Mouse (Mus musculus) gastrocnemius, adult 2 months (tissue): Measurements from ENCODE around the gene Clic3. TPM values are rescaled to one million over a fixed set of nuclear protein-coding genes. Genes with fewer than 3 reads are reported as not detected.

ENCODE experiments used
- DNase-seq: peaks from one replicate; pipeline ENCODE4 v3.0.0; 2022
- H3K27ac ChIP-seq: fragments of 200-600 bp; 2 replicates; pipeline ENCODE4 v1.8.1; 2022; ENCODE audit warnings: mild to moderate bottlenecking
- H3K4me3 ChIP-seq: fragments of 200-600 bp; 2 replicates; pipeline ENCODE4 v1.8.1; 2022; ENCODE audit warnings: mild to moderate bottlenecking, moderate library complexity
- CTCF ChIP-seq: fragments of 200-600 bp; IDR thresholded peaks from 2 replicates; pipeline ENCODE4 v1.8.1; 2022; ENCODE audit warnings: antibody characterized with exemption, mild to moderate bottlenecking, moderate library complexity
- intact Hi-C: fragments of 180-260 bp; cut with DNase I; formaldehyde crosslinking; loops from one replicate; pipeline ENCODE4 v1.15.1; 2025
- total RNA-seq, 2 experiments: library from RNA; stranded (reverse); gene quantifications; 2 replicates each; pipeline ENCODE4 v1.2.3; 2021

Gene Clic3
- total RNA-seq, 2 experiments from 2014 or later = 0.31 to 1.1 TPM

DNA sequence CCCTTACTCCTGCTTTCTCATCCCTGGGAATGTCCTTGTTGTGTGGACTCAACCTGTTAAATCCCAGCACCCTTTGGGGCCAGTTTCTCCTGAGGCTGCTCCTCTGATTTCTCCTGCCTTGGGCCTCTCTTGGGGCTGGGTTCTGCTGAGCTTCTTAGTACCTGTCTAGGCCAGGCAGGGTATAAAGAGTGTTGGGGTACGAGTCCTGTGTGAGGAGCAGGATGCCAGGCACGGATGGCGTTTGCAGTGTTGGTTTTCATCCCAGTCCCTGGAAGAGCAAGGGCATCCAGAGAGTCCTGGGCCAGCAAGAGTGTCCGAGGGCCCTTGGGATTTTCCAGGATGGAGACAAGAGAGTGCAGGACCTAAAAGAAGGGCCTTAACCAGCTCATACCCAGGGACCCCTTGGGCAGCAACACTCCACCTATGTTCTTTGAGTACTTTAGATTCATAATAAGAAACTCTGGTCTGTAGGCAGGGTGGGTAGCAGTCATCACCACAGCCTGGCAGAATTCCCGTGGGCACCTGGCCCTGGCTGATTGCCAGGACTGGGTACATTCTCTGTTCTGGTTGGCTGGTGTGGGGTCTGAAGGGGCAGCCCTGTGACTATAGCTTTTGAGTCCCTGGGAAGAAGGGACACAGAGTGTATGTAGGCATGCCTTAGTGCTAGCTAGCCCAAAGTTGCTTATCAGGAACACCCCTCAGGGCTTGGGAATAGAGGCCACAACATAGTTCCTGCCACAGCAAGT lies 27.0 kb upstream of the Clic3 start:
- peak; percentile 30 for DNase-seq
- intact Hi-C loops = no loop called here

DNA sequence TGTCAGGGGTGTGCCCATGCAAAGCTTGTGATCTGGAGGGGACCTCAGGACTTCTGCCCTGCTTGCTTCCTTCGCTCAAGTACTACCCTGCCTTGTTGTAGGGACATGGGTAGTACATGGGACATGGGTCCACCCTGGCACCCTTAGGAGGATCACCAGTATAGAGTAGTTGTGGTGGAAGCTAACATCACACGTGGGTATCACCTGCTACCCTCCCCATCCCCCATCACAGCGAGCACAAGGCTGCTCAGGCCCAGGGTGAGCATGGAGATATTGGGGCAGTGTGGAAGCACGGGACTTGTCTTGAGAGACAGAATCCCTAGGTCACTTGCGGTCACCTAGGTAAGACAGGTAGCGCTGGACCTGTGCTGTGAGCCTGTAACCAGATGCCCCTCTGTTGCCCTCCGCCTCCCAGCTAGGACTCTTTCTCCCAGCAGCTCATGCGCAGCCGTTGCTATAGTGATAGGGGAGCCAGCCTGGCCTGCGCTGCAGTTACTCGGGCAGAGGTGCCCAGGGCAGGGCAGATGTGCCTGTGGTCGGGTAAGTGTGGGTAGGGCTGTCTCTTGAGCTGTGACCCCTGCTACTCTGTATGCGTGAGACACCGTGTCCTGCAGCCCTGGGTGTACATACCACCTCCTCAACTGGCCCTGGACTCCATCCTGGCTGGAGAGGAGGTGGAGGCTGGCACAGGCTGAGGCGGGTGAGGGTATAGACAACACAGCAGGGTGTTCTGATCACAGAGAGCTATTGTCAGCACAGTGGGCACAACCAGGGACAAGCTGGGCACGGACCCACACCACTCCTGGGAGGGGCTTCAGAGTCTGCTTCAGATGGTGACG lies 26.0 kb upstream of the Clic3 start:
- Histone ChIP-seq H3K27ac (no peak overlapping the region), H3K4me3 (no peak overlapping the region)
- intact Hi-C loops = no loop called here
- TF ChIP-seq CTCF = no peak
- DNase-seq = peak; percentile 13

More for the DNA sequence above, 27.0 kb upstream of the Clic3 start:
- no peak for TF ChIP-seq CTCF
- H3K27ac ChIP-seq = no peak overlapping the region; the same call in 1 of the 2 replicates
- peak overlapping the region; percentile 95 for H3K4me3 ChIP-seq

DNA sequence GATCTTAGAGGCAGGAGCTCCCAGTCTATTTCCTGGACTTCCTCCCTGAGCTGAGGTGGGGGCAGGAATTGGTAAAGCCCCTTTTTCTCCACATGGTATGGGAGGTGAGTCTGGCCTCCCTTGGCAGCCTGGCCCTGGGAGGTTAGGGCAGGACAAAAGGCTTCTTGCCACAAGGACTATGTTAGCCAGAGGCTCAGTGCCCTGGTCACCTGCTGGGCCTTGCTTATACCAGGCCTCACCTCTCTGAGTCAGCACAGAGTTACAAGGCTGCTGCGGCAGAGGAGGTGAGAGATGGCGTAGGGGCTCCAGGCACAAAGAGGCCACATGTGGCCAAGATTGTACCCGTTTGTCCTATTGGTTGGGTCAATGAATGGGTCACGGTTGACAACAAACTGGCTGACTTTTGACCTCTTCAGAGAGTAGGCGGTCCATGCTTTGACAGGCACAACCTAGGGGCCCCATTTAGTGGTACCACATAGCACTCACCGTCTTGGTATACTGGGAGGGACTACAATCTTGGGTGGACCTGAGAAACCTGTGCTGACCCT lies 25.3 kb upstream of the Clic3 start:
- no peak overlapping the region for H3K27ac ChIP-seq
- TF ChIP-seq CTCF = no peak
- intact Hi-C loops = no loop called here
- peak; percentile 14 for DNase-seq
- H3K4me3 ChIP-seq = no peak overlapping the region

DNA sequence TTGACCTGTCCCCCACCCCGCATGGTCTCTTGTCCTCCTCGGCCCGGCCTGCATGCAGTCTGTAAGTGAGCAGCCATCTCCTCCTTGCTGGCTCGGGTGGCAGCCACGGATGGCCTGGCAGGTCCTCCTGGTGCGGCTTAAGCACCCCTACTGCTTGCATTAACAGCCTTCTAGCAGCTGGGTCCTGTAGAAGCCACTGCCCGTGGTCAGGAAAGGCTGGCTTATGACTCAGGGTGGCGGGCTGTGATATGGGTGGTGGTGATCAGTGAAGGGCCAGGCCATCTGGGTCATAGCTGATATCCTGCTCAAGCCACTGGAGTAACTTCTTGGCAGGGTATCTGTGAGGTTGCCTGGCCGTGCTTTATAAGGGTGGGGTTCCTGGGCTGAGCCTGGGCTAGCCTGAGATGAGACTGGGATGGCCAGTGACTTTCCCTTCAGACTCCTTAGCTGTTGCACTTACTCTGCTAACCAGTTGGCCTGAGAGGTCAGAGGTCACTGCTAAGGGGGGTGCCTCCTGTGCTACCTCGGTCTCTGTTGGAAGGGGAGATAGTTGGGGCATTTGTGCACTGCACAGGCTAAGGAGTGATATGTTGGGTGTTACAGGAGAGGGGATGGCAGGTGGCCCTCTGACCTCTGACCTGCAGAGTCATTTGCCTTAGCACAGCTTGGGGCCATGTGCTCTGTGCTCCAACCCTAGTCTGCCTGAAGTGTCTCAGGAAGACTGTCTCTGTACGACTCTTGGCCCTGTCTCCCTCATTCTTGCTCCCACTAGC lies 24.1 kb upstream of the Clic3 start:
- Histone ChIP-seq H3K27ac (no peak overlapping the region), H3K4me3 (no peak overlapping the region)
- peak; percentile 18 for DNase-seq
- intact Hi-C loops = no loop called here
- no peak for TF ChIP-seq CTCF

DNA sequence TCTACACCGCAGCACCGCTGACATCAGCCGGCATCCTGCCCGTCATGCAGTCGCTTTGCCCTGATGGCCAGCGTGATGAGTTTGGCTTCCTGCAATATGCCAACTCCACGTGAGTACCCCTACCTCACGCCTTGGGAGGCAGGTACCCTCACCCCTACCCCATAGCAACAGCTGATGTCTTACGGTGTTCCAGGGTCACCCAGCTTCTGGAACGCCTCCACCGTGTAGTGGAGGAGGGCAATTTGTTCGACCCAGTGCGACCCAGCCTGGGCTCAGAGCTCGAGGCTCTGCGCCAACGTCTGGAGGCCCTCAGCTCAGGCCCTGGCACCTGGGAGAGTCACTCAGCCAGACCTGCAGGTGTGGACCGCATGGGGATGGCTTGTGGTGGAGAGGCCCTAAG lies 23.5 kb upstream of the Clic3 start:
- intact Hi-C loops = no loop called here

DNA sequence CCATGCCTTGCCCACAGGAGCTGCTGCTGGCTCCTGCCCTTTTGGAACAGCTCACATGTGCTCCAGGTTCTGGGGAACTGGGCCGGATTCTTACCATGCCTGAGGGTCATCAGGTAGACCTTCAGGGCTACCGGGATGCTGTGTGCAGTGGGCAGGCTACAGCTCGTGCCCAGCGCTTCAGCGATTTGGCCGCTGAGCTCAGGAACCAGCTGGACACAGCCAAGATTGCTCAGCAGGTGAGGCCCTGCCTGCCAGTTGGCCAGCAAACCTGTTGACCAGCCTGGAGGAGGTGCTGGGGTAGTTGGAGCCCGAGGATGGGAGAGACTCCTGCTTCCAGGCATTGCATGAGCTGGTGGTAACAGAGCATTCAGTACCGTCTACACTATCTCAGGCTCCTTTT lies 22.3 kb upstream of the Clic3 start:
- peak; percentile 10 for DNase-seq
- no peak overlapping the region for H3K27ac ChIP-seq
- H3K4me3 ChIP-seq = no peak overlapping the region
- intact Hi-C loops = no loop called here
- TF ChIP-seq CTCF = no peak

More for the DNA sequence above, 23.5 kb upstream of the Clic3 start:
- peak; percentile 14 for DNase-seq
- TF ChIP-seq CTCF = no peak
- no peak overlapping the region for H3K27ac ChIP-seq
- no peak overlapping the region for H3K4me3 ChIP-seq

DNA sequence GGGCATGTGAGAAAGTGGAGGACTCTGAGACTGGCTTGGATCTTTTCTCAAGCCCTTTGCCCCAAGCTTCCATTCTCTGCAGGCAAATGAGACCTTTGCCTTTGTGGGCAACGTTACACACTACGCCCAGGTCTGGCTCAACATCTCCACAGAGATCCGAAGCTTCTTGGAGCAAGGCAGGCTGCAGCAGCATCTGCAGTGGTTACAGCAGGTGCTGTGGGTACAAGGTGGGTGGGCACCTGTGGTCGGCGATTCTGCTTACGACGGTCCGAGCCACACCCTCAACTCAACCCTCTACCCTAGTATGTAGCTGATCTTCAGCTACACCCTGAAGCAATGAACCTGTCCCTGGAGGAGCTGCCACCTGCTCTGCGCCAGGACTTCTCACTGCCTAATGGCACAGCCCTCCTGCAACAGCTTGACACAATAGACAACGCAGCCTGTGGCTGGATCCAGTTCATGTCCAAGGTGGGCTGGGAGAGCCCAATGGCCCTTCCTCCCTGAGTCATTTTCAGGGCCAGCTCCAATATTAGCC lies 20.3 kb upstream of the Clic3 start:
- DNase-seq = no peak
- intact Hi-C loops = no loop called here
- TF ChIP-seq CTCF = no peak
- H3K4me3 ChIP-seq = no peak overlapping the region
- H3K27ac ChIP-seq = no peak overlapping the region

DNA sequence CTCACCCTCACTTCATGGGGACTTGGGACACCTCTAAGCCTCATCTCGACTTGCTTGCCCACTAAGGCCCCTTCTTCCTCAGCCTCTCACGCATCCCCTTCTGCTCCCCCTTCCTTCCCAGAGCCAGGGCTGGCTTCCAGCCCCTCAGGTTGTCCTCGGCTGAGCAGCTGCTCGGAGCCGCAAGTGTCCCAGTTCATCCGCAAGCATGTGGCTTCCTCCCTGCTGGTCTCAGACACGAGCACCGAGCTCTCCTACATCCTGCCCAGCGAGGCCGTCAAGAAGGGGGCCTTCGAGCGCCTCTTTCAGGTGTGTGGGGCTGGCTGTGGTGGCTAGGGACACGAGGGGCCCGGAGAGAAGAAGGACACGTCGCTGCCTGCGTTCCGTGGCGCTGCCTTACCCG lies 15.6 kb upstream of the Clic3 start:
- intact Hi-C loops = no loop called here
- TF ChIP-seq CTCF = no peak
- Histone ChIP-seq H3K4me3 (no peak overlapping the region), H3K27ac (no peak overlapping the region)
- peak; percentile 14 for DNase-seq

DNA sequence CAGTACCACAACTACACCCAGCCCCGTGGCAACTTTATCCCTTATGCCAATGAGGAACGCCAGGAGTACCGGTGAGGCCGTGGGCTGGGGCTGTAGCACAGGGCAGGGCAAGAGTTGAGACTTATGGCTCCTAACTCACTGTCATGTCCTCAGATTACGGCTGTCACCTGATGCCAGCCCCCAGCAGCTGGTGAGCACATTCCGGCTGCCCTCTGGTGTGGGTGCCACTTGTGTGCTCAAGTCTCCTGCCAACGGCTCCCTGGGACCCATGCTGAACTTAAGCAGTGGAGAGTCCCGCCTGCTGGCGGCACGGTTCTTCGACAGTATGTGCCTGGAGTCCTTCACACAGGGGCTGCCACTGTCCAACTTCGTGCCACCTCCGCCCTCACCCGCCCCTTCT lies 14.0 kb upstream of the Clic3 start:
- intact Hi-C loops = no loop called here
- H3K27ac ChIP-seq = no peak overlapping the region
- no peak for TF ChIP-seq CTCF
- DNase-seq = no peak
- H3K4me3 ChIP-seq = no peak overlapping the region

DNA sequence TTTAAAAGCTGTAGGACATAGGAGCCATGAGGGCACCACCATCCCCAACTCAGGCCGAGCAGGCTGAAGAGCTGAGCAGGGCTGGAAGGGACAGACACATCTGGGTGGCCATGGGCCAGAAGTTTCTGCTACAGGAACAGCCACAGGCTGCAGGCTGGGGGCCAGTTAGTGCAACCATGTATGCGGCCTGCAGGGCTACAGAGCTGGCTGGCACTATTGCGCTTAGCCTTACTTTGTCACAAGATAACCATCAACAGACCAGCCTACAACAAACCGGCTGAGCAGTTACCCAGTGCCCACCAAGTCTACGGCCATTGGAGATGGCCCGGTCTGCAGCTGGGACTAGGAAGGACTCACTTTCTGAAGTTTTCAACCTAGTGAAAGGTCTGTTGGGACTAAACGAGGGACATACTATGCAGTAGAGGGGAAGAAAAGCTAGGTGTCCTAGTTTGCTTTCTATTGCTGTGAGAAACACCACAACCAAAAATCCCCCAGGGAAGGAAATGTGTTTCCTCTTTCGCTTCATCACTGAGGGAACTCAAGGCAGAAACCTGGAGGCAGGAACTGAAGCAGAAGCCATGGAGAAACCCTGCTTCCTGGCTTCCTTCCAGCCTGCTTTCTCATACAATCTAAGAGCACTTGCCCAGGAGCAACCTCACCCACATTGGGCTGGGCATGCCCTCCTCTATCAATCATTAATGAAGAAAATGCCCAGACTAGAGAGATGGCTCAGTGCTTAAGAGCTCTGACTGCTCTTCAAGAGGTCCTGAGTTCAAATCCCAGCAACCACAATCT lies 5.6 kb upstream of the Clic3 start:
- no peak overlapping the region for H3K27ac ChIP-seq
- no peak overlapping the region for H3K4me3 ChIP-seq
- intact Hi-C loops = no loop called here
- no peak for TF ChIP-seq CTCF
- DNase-seq = peak; percentile 19

DNA sequence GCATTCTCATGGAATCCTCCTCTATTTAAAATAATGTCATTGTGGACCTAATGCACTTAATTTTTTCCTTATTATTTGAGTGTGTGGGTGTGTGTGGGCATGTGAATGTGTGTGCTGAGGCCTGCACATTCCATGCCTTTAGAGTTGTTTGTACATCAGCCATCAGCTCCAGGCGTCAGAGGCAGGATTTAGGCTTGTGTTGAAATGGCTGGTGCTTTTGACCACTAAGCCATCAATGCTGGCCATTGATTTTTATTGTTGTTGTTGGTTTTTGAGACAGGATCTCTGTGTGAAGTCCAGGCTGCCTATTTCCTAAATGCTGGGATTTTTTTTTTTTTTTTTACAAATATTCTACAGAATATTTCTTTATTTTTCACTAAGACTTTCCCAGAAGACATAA lies 3.7 kb upstream of the Clic3 start:
- no peak overlapping the region for H3K27ac ChIP-seq
- TF ChIP-seq CTCF = no peak
- DNase-seq = no peak

More for the DNA sequence above, 3.7 kb upstream of the Clic3 start:
- intact Hi-C loops = no loop called here
- H3K4me3 ChIP-seq = no peak overlapping the region
